Mouse (Mus musculus): ENCODE measurements around the gene Olfr818.
"Not testable (repeated sequence)": the region's sequence is repeated elsewhere in the genome, so short reads cannot be mapped to it uniquely, and the experiment has no call there.

Olfr818 gene

GRCm38 (mm10) chr10:129949000-129949399 lies at the start of gene Olfr818:
Gene Olfr818 (minus strand): TSS chr10:129949100.
- DNase-seq, result no peak

- DNase-seq, result not testable (repeated sequence)
Measured at GRCm38 (mm10) chr10:129984962-129985361, 36.1 kb upstream of the Olfr818 start, which contains the start of gene Gm10310. Gene Gm10310 (minus strand): TSS chr10:129985062.

GRCm38 (mm10) chr10:129981867-129982266 lies 33.0 kb upstream of the Olfr818 start:
- not testable (repeated sequence) for DNase-seq

- DNase-seq, result not testable (repeated sequence)
Measured at GRCm38 (mm10) chr10:129976040-129976439, 27.1 kb upstream of the Olfr818 start, which contains the start of gene Olfr247. Gene Olfr247 (minus strand): TSS chr10:129976140.

- not testable (repeated sequence) for DNase-seq
Measured at GRCm38 (mm10) chr10:129972994-129973393, 24.1 kb upstream of the Olfr818 start.

- DNase-seq, result not testable (repeated sequence)
Measured at GRCm38 (mm10) chr10:129967166-129967565, 18.3 kb upstream of the Olfr818 start, which contains the start of gene Olfr819. Gene Olfr819 (minus strand): TSS chr10:129967266.

GRCm38 (mm10) chr10:129966232-129966631 lies 17.3 kb upstream of the Olfr818 start:
- DNase-seq, result not testable (repeated sequence)

GRCm38 (mm10) chr10:129915497-129915896 lies 33.4 kb downstream of the Olfr818 start, which contains the start of gene Olfr816:
Gene Olfr816 (minus strand): TSS chr10:129915597.
- DNase-seq, result no peak

- not testable (repeated sequence) for DNase-seq
Measured at GRCm38 (mm10) chr10:129905767-129906166, 43.1 kb downstream of the Olfr818 start, which contains the start of gene Olfr815. Gene Olfr815 (minus strand): TSS chr10:129905867.
